Mouse (Mus musculus) neural tube, embryonic 11.5 days (tissue): ENCODE data around the gene Crtc1. TPM values are rescaled to one million over a fixed set of nuclear protein-coding genes. Genes with fewer than 3 reads are reported as not detected.

Experiments
- polyA plus RNA-seq: library from polyadenylated mRNA; unstranded; fragments of >200 nt; fragmentation: Nextera tagmentation; extraction: Ambion mirVana; gene quantifications from 2 replicates; pipeline ENCODE4 v1.2.1, GENCODE M21; 2014

Crtc1 gene
- polyA plus RNA-seq, 1 experiment from 2014 or later = 16.1 TPM

Other genes with a start within 250 kb of the Crtc1 start
- 2.4 TPM in 2 replicates for gene Slc25a42, start 227.3 kb downstream of the Crtc1 start, polyA plus RNA-seq
- 48.3 and 50.6 TPM in 2 replicates for gene Sugp2, start 205.4 kb downstream of the Crtc1 start, polyA plus RNA-seq
- gene Armc6, start 205.1 kb downstream of the Crtc1 start, polyA plus RNA-seq = 37.9 and 43.2 TPM in 2 replicates
- 77.7 and 80.4 TPM in 2 replicates for gene Homer3, start 156.8 kb downstream of the Crtc1 start, polyA plus RNA-seq
- 51.4 and 55.2 TPM in 2 replicates for gene Ddx49, start 137.1 kb downstream of the Crtc1 start, polyA plus RNA-seq
- gene Cope, start 137.1 kb downstream of the Crtc1 start, polyA plus RNA-seq = 272 and 283 TPM in 2 replicates
- 6.8 and 6.9 TPM in 2 replicates for gene Cers1, start 123.8 kb downstream of the Crtc1 start, polyA plus RNA-seq
- gene Gdf1, start 109.8 kb downstream of the Crtc1 start, polyA plus RNA-seq = 0.93 and 1.5 TPM in 2 replicates
- gene Upf1, start 86.3 kb downstream of the Crtc1 start, polyA plus RNA-seq = 24.0 and 24.1 TPM in 2 replicates
- gene Comp, start 66.0 kb downstream of the Crtc1 start, polyA plus RNA-seq = 0.16 and 0.32 TPM in 2 replicates
- 14.6 and 17.0 TPM in 2 replicates for gene Klhl26, start 37.4 kb upstream of the Crtc1 start, polyA plus RNA-seq
- gene Tmem59l, start 47.8 kb upstream of the Crtc1 start, polyA plus RNA-seq = 19.3 and 20.7 TPM in 2 replicates
- gene Crlf1, start 53.6 kb upstream of the Crtc1 start, polyA plus RNA-seq = 3.4 and 3.7 TPM in 2 replicates
- gene Rex1bd, start 67.2 kb upstream of the Crtc1 start, polyA plus RNA-seq = 118 and 132 TPM in 2 replicates
- 809 and 814 TPM in 2 replicates for gene Uba52, start 71.2 kb upstream of the Crtc1 start, polyA plus RNA-seq
- 243 and 252 TPM in 2 replicates for gene Fkbp8, start 88.1 kb upstream of the Crtc1 start, polyA plus RNA-seq
- 49.8 and 53.8 TPM in 2 replicates for gene Kxd1, start 88.4 kb upstream of the Crtc1 start, polyA plus RNA-seq
- gene Ell, start 99.9 kb upstream of the Crtc1 start, polyA plus RNA-seq = 18.8 and 22.2 TPM in 2 replicates
- gene Isyna1, start 154.8 kb upstream of the Crtc1 start, polyA plus RNA-seq = 87.9 and 90.7 TPM in 2 replicates
- gene Ssbp4, start 169.3 kb upstream of the Crtc1 start, polyA plus RNA-seq = 125 and 137 TPM in 2 replicates
- 0.85 and 1.2 TPM in 2 replicates for gene Lrrc25, start 176.6 kb upstream of the Crtc1 start, polyA plus RNA-seq
- gene Gdf15, start 192.9 kb upstream of the Crtc1 start, polyA plus RNA-seq = 0.28 TPM in 1 of 2 replicates, not detected in the other
- 246 and 268 TPM in 2 replicates for gene Pgpep1, start 220.8 kb upstream of the Crtc1 start, polyA plus RNA-seq
- 298 and 301 TPM in 2 replicates for gene Lsm4, start 233.7 kb upstream of the Crtc1 start, polyA plus RNA-seq